Mouse (Mus musculus) cerebellum, adult 9-10 months (tissue): ENCODE results near the gene Adra1d.

Experiments used
- DNase-seq: peaks from one replicate; pipeline ENCODE4 v3.0.0; 2022

Adra1d gene

DNA sequence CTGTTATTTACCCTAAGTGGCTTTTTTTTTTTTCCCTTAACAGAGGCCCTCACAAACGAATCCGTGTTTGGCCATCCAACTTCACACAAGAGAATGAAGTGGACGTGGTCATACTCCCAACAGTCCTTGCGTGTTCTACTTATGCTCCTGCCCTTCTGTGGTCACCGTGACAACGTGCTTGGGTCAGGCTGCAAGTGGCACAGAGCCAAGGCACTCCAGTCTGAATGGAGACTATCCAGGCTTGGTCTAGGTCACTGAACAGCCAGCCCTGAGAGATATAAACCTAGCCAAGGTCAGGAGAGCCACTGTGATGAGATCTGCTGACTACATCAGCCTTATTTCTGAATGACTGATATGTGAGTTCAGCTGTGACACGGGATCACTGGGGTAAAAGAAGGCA, 23.7 kb downstream of the Adra1d start:
- DNase-seq = no peak

DNA sequence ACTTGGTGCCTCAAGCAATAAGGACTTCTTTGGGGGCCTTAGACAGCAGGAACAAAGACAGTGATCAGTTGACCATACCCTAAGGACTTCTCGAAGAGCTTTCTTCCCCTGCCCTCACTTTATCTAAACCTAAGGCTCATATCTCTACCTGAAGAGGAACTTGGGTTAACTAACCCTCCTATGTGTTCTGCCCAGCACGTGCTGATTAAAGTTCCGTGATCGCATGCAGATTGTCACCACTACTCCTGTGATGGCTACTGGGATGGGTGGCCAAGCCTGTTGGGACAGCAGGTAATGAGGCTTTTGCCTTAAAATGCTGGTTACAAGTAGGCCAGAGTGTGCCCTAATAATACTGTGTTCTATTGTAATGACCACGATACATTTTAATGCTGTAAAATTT, 26.9 kb downstream of the Adra1d start:
- no peak for DNase-seq

DNA sequence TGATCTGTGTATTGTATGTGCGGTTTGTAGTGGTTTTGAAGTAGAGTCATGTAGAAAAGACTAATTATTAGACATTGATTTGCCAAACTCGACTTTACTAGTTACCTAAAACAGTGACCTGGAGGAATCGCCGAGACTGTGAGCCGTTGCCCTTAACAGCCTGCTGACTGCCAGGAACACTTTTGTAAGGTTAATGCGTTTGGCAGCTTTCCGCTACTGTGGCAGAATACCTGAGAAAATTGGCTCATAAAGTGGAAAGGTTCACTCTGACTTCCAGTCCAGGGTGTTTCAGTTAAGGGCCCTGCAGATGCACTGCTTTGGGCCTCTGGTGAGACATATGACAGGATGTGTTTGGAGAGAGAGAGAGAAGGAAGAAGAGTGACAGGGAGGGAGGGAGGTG, 30.8 kb downstream of the Adra1d start:
- no peak for DNase-seq

DNA sequence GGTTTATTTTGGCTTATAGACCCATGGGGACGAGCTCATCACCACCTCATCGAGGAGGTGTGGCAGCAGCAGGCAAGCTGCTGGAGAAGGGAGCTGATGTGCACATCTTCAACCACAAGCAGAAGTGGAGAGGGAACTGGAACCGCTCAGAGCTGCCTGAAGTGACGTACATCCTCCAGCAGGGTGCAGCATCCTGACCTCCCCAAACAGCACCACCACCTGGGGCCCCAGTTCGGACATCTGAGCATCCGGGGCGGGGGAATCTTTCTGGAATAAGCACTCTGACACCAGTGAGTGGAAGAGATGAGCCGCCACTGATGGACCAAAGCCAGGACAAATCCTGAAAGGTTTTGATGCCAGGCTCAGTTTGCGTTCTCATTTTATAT, 31.5 kb downstream of the Adra1d start:
- peak; percentile 40 for DNase-seq

DNA sequence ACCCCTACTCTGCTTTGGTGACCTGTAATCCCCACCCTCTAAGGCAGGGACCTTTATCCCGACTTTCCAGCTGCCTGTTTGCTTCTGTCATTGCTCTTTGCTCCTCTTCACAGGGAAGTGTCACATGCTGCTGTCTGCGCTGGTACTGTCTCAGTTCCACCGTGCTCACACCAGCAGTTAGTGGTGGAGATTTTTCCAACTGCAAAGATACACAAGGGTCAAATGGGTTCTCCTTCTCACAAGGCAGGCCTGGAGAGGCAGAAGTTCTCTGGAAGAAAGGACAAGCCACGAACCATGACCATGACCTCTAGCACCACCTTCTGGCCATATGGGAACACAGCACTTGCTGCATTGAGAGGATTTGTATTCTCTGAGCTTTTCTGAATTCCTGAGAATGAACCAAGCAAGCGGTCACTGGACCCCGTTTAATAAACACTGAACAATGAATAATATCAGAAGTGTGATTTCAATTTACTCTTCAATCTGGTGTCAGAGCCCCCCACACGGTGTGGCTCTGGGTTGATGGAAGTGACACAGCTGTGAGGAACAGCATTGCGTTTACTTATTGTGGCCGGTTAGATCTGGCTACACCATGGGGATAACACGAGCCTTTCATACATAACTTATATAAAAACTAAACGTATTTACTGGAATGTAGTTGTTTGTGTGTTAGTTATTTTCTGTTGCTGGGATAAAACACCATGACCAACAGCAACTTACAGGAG, 32.0 kb downstream of the Adra1d start:
- peak; percentile 72 for DNase-seq

DNA sequence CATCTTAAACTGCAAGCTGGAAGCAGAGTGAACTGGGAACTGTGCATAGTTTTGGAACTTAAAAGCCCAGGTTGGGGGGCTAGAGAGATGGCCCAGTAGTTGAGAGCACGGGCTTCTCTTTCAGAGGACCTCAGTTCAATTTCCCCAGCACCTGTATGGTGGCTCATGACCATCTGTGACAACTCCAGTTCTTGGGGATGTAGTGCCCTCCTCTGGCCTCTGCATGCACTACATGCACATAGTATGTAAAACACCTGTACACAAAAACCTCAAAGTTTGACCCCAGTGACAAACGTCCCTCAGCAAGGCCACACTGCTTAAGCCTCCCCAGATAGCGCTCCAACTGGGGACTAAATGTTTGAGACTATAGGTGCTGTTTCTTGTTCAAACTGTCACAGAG, 35.0 kb downstream of the Adra1d start:
- no peak for DNase-seq

DNA sequence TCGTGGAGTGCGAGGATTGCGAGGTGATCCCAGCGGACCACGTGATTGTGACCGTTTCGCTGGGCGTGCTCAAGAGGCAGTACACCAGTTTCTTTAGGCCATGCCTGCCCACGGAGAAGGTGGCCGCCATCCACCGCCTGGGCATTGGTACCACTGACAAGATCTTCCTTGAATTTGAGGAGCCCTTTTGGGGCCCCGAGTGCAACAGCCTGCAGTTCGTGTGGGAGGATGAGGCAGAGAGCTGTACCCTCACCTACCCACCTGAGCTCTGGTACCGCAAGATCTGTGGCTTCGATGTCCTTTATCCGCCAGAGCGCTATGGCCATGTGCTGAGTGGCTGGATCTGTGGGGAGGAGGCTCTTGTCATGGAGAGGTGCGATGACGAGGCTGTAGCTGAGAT, 41.3 kb downstream of the Adra1d start:
- DNase-seq = no peak

DNA sequence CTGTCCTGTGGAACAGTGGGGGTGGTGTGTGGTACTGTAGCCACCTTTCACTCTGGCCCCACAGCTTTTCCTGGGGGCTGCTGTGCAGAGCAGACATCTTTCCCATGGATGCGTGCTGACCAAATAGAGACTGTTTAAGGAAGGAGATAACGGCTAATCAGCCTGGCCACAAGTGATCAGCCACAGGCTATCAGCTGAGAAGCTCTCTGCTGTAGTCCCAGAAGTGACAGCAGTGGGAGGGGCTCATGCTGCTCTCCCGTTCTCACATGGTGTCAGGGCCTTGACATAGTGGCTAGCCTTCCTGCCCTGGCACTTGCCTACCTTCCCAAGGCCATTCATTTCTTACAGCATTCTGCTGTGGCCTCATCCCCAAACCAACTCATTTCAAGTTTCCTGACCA, 43.3 kb downstream of the Adra1d start:
- DNase-seq = no peak

DNA sequence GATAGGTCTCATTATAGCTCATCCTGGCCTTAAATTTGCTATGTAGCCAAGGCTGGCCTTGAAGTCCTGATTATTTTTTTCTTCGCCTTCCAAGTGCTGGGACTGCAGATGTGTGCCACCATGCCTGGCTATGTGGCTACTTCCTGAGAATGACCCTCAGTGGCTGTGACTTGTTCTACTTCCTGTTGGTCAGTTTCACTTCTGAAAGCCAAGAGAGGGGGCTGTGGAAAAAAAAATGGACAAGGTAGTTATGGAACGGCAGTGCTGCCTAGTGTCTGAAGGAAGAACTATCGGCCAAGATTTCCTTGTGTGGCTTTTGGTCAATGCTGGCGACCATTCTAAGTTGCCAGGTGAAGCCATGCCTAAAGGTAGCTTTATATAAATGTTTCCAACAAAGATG, 44.5 kb downstream of the Adra1d start:
- DNase-seq = no peak

DNA sequence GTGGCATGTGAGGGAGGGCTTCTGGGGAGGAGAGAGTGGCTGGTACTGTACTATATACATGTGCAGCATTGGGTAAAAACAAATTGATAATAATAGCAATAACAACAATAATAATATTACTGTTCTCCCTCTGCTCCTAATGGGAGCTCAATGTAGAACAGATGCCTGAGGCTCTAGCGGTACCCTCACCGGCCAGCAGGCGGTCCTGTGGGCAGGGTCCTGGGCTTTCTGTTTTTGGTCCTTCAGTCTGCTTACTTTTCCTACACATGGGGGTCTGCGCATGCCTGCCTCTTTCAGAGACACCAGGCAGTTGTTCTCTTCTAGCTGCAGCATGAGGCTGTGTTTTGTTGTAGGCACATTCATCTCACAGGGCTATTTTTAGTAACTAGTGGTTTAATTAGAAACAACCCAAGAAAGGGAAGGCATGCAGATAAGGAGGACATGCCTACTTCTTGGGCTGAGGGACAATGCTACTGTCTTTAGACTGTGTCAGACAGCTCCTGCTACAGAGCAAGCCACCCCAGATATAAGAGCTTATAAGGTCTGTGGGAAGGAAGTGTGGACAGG, 47.9 kb downstream of the Adra1d start:
- DNase-seq = no peak

DNA sequence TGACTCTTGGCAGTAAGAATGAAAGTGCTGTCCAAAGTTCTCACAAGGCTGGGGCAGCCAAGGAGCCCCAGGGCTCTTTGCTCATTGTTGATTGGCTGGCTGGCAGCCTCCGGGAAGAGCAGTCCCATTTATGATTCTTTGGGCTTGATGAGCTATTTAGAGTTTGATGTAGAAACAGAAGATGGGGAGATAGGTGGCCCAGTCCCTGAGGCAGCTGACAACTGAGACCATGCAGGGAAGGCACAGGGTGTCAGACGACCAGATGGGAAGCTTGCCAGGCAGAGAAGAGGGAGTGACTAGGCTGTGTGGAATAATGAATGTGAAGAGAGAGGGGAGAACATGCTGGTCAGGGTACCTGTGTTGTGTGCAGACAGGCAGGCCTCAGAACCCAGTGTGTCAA, 48.6 kb downstream of the Adra1d start:
- no peak for DNase-seq

DNA sequence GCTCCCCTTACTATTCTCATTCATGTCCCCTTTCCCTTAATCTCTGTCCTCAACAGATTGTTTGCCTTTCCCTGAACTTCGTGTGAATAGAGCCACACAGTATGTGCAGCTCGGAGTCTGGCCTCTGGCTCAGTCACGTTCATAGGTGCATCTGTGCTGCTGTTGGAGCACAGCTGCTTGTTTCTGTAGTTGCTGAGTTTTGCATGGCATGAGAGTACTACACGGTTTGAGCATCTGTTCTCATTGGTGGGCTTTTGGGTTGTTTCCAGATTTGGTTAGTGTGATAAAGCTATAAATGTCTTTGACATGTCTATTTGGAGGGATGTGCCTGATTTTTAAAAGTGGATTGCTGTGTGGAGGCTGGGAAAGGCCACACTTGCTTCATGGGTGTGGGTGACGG, 51.6 kb downstream of the Adra1d start:
- DNase-seq = no peak

DNA sequence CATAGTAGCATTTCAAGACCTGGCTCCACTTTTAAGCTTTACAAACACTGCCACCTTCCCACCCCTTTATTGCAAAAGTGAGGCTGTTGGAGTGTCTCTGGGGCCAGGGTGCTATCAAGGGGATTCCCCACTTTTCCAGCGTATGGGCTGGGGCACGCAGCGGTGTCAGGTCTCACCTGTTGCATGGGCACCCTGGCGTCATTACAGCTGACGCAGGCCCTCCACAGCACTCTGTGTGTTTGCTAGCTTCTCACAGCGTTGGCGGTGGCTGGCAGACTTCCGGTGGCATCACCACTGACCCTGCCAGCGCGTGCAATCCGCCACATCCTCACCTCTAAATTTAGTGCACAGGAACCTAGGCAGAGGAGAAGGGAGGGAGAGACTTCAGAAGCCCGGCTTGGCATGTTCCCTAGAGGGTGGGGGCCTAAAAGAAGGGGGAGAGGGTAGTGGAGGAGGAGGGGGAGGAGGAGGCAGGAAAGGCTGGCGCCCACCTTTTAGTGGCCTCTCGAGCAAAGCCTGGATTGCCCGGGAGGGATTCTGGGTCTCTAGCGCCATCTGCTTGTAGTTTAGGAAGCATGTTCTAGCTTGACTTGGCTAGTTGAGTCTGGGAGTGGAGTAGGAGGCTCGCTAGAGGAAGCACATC, 52.3 kb downstream of the Adra1d start:
- peak; percentile 66 for DNase-seq

DNA sequence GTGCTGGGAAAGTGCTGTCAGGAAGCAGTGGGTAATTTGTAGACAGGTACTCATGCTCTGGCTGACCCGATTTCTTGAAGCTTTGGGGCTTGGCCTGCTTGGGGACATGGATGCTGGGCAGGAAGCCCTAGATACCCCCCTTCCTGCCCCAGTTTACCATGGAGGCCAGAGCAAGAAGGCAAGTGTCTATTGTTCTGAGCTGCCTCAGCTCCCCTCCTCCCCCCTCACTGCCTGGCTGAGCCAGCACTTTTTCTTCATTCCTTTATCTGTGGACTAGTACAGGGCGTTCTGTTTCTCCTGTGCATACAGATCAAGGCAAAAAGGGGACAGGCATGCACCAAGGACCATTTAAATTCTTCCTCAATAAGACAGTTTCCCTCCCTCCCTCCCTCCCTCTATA, 53.6 kb downstream of the Adra1d start:
- DNase-seq = no peak

DNA sequence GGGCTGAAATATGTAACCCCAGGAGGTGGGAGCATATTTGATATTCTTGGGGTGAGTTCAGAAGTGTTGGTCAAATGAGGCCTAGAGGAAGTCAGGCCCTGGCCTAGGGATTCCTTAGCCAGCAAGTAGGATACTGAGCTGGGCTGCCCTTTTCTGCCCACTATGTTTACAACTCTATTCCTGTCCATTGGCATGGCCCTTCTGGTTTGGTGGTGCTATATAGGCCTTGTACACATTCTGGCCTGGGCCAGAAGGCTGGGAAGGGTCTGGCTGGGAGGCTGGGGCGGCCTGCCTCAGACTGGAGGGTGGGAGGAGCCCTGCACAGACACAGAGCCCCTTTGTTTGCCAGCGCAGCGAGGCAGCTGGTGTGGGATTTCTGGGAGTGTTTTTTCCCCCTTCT, 55.7 kb downstream of the Adra1d start:
- DNase-seq = no peak

DNA sequence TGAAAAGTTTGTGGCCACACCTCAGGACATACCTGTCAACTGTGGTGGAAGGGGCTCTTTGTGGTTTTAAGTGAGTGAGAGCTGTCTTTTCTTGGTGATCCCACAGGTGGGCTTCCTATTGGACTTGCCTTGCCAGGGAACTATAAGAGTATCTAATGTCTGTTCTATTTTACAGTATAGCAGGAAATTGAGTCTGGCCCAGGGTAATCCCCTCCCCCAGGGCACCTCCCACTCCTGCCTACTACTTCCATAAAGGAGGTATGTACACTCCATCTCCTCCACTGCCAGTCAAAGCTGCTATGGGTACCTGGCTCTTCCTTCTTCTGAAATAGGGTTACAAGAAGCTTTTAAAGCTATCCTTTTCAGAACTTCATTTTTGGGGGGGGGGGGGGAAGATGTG, 56.7 kb downstream of the Adra1d start:
- DNase-seq = no peak

DNA sequence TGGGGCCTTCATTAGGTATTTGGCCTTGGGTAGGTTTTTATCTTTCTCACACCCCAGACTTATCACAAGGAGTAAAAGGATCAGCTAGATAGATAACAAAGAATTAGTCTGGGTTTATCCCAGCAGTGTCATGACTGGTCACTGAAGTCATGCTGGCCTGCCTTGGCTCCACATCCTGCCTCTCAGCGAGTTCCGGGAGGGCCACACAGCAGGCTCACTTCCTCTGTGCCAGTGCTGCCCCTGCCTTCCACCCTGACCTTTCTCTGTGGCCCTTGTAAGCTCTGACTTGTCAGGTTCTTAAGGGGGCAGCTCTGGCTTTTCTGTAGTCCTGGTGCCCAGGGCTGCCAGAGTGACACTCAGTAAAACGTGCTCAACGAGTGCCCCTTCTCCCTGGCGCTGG, 59.5 kb downstream of the Adra1d start:
- DNase-seq = no peak

DNA sequence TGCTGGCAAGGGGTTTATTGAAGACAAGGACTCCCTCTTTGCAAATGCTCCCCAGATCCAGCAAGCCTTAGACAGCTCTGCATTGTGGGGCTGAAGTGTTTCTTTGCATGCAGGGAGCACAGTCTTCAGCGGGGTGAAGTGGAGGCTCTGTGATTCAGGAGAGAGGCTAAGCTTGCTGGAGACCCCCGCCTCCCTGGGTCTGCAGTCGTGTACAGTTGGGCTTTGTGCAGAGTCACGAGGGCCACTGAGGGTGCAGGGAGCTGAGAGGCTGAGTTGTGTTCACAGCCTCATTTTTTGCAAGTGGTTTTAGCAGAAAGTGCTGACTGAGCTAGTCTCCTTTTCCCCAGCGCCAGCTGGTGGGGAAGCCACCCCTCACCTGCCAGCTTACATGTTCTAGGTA, 60.2 kb downstream of the Adra1d start:
- DNase-seq = no peak

DNA sequence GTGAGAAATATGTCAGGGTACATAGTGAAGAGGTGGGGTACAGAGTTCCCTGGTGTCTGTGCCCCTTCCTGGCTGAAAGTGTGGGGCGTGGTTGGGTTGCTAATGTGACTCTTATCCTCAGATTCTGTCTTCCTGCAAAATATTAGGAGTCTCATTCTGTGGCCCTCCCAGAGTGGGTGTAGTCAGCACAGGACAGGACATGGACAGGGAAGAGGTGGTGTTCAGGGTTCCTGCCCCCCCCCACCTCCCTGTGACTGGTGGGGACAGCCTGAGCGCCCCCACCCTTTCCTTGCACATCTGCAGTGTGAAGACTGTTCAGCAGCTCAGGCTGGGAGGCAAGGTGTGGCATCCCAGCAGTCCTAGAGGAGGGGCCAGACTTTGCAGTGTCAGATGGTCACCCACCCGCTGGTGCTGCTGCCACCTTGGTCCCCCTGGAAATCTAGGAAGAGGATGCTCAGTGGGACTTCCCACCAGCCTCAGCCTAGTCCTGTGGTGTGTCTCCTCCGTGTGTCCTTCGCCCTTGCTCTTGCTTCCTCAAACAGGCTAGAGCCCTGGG, 62.7 kb downstream of the Adra1d start:
- DNase-seq = no peak

DNA sequence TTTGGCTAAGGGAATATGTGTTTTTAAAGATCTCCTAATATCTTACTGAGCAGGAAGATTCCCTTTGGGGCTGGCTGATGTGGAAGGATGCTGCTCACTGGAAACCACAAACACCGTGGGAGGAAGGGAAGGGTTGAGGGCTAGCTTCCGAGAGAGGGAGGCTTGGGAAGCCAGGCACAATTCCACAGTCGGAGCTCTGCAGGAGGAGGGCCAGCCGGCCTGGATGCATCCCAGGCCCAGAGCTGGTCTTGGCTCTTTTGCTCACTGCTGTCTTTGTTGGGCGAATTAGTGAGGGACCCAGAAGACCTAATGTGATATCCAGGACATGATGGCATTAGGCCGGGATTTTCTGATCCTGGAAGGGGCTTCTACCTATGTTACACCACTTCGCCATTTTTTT, 63.9 kb downstream of the Adra1d start:
- no peak for DNase-seq

DNA sequence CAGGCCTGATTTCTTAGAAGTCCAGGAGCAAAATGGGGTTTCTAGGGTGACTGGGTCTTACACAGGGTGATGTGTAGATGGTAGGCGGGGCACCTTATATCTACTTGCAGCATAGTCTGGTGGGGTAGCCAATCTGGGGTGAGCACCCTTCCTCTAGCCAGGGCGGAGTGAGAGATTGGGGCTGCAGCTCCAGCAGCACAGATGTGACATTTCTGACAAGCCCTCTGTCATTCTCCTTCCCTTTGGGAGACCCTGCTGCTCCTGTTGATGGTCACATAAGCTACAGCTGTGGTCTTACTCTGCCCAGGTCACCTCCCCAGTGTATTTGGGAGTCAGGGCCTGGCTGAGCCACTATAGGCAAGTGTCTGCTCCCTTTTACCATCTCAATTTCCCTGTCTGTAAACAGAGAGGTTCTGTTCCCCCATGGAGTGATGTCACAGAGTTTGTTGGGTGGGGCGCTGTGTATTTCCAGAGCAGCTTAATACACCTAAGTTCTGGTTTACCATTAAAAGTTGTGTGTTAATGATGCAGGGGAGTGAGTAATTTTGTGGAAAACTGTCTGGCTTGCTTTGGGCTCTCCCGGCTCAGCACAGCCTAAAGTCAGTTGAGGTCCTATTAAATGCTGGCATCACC, 64.7 kb downstream of the Adra1d start:
- no peak for DNase-seq

DNA sequence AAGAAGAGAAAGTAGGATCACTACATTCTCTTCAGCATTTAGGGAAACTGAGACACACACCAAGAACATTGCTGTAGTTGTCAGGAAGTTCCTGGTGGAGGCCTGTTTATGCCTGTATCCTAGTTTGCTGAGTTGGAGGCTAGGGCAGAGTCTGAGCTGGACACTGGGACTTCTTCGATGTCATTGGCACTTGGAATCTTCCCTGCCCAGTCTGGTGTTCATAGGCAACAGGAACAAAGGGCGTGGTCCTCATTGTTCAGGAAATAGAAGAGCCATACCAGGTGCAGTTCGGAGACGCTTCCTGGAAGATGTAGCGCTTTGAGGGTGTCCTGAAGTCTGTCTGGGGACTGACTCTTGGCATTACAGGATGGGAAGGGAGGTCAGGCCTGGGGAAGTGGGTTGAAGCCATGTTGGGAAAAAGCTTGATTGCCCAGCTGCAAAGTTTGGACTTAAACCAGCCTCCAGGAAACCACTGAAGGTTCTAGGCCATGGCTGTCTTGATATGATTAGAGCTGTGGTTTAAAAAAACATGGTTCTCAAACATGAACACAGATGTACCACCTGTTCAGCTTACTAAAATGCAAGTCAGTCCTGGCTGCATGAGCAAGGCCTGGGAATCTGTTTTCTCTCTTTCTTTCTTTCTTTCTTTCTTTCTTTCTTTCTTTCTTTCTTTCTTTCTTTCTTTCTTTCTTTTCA, 65.8 kb downstream of the Adra1d start:
- no peak for DNase-seq
